Mouse (Mus musculus) layer of hippocampus, postnatal 10 days (tissue): ENCODE results near the gene Eya2. TPM values are rescaled to one million over a fixed set of nuclear protein-coding genes. Genes with fewer than 3 reads are reported as not detected.

Experiments
- DNase-seq, 2 experiments: peaks; one replicate each; pipeline ENCODE4 v3.0.0; 2021; ENCODE audit warnings: low spot score in 2 of 2
- total RNA-seq, 2 experiments: library from RNA; stranded (reverse); gene quantifications; 2 replicates each; pipeline ENCODE4 v1.2.3; 2021

The Eya2 gene
- total RNA-seq, 2 experiments from 2014 or later = 4.0 to 5.3 TPM

DNA sequence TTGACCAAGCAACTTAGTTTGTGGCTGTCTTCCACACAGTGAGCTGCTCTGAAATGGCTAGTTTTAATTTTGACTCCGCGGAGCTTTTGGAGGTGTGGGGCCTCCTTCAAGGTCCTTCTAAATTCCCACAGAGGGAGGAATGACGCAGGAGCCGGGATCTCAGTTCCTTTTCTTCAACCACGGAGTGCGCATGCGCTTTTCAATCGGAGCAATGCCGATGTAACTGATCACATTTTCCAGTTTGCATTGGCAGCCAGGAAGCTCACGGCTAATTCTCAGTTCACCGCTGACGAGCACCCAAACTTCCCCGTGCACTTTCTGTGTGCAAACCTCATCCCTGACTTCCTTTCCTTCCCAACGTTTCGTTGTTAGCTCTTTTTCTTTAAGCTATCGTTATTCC, 4.1 kb upstream of the Eya2 start:
- DNase-seq = no peak

- no peak for DNase-seq
Observed at GRCm38 (mm10) chr2:165593763-165594162, 1.1 kb upstream of the Eya2 start.

DNA sequence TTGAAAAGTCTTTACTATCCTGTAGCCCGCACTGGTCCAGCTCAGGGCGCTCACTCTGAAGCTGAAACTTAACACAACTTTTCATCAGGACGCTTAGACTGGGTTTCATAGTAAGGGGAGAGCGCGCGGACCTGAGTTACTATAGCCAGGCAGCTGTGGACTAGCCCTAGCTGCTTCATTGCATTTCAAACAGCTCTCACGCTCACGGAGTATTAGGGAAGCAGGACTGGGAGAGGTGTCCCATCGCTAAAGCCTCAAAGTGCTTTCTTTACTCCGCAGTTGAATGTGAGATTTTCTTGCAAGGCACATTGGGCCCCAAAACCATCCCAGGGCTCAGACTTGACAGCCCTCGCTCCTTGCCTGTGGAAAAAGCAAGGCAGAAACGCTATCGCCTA, 841 bp downstream of the Eya2 start:
- no peak for DNase-seq

GRCm38 (mm10) chr2:165596141-165596540, 1.3 kb downstream of the Eya2 start:
- no peak for DNase-seq

- no peak for DNase-seq
Observed at GRCm38 (mm10) chr2:165597536-165597935, 2.7 kb downstream of the Eya2 start.

DNA sequence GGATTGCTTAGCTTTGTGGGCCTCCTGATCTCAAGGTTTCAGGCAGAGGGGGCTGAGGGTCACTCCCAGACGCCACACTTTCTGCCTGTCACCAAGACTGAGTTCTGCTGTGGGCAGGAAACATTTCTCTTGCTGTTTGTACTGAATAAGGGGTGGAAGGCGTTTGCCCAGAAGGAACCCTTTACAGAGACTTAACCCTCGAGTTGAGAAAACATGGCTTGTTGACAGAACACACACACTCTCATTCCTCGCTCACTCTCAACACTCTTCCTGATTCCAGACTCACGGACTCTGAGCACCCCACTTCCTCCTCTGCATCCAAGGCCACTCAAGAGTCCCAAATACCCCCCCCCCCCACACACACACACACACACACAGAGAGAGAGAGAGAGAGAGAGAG, 3.3 kb downstream of the Eya2 start:
- DNase-seq = no peak

- DNase-seq = no peak
Observed at GRCm38 (mm10) chr2:165599566-165599965, 4.7 kb downstream of the Eya2 start.

DNA sequence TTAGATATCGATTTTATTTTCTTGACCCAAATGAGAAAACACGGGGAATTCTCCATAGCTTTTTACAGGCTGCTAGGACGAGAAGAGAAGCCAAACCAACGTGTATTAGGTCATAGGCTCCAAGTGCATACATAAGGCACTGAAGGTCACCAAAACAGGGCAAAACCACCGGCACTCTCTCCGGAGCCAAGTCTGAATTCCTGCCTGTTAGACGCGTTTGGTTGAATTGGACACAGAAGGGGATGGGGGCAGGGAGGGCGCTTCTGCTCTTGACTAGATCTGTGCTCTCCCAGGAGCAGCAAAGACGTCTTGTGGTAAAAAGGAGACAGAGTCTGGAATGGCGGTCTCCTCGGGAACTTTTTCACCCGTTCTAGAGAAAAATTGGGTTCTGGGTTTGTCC, 6.1 kb downstream of the Eya2 start:
- no peak for DNase-seq

- DNase-seq = no peak
Observed at GRCm38 (mm10) chr2:165601605-165602004, 6.8 kb downstream of the Eya2 start.

- DNase-seq = no peak
Observed at GRCm38 (mm10) chr2:165603775-165604174, 8.9 kb downstream of the Eya2 start.

- no peak for DNase-seq
Observed at GRCm38 (mm10) chr2:165611551-165612253, 16.9 kb downstream of the Eya2 start.

- DNase-seq = peak; percentile 39 to 42
Observed at GRCm38 (mm10) chr2:165613741-165614339, 19.0 kb downstream of the Eya2 start.

GRCm38 (mm10) chr2:165621488-165621887, 26.7 kb downstream of the Eya2 start:
- no peak for DNase-seq

GRCm38 (mm10) chr2:165622596-165622995, 27.8 kb downstream of the Eya2 start:
- no peak for DNase-seq

DNA sequence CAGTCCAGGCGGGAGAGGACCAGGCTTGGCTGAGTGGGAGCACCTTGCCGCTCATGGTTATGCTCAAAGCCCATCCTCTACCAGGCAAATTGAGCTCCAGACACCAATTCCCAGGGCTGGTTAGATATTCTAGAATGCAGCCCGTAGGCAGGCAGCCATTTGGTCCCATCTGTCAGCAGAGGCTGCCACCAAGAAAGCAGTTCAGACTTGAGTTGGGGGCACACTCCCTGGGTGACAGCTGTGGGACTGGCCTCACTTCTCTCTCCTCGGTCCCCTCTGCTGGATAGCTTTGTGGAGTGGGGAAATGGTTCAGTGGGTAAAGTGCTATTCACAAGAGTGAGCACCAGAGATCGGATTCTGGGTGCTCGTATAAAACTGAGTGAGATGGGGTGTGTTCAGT, 32.0 kb downstream of the Eya2 start:
- DNase-seq = no peak

DNA sequence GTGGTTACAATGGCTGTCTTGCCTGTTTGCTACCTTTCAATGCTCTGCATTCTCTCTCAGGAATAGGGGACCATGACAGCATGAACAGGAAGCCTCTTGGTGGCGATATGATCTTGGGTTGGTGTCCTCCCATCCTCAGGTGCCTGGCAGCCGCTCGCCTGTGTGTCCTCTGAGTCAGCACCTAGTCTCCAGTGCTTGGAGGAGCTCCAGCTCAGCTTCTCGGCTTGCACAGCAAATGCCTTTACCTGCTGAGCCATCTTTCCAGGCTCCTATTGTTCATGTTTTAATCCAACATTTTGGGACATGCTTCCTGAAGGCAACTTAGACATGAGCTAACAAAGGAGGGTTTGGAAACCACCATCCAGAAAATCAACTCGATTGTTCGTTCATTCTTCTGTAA, 33.1 kb downstream of the Eya2 start:
- DNase-seq = no peak

DNA sequence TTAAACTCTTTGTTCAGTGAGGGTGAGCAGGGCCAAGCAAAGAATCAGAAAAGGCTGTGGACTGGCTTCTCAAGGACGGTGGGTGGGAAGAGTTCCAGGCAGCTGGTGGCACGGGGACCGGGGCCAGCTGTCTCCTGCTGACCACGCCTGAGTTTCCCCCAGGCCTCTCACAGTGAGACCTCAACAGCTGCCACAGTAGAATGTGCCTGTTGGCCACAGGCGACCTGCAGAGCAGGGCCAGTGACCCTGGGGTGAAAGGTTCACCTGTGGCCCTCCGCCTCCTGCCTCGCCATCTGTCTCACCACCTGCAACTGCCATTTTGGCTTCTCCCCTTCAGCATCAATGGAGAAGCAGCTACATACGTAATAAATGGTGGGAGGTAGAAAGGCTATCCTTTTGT, 35.1 kb downstream of the Eya2 start:
- DNase-seq = no peak

- no peak for DNase-seq
Observed at GRCm38 (mm10) chr2:165633011-165633785, 38.4 kb downstream of the Eya2 start.

DNA sequence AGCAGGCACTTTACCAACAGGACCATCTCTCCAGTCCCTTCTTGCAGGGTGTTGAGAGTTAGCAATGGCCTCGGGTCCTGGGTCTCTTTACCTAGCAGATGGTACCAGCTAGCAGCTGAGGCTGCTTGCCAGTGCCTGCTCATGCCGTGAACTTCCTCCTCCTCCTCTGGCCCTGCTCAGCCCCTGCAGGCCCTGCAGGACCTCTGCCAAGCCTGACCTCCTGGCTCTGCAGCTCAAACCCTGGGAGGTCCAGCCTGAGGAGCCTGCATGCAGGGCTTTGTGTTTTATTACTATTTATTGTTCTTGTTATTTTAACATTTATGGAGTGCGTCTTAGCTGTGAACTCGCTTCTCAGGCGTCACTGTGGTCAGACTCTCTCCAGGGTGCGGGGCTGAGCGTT, 39.6 kb downstream of the Eya2 start:
- no peak for DNase-seq

- no peak for DNase-seq
Observed at GRCm38 (mm10) chr2:165639075-165639755, 44.4 kb downstream of the Eya2 start.

DNA sequence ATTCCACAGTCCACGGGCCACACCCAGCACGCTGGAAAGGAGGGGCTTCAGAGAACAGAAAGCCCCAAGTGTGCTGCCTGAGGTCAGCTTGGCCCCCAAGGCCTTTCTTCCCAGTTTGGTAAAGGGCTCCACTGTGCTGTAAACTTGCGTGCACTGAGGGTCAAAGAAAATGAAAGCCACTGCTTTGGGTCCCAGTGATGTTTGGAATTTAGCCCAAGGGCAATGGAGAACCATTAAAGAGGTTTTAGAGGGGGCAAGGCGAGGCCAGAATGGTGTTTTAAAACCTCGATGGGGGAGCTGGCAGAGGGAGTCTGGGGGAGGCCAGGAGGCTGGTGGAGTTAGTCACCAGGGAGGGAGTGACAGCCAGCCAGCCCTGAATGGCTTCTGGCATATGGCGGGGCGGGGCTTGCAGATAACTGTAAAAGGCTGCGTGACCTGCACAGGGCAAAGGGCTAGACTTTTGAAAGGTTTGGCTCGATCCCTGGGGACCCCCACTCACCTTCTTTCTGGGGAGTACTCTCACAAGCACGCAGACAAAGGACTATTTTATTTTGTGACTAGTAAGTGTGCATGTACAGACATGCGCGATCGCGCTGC, 47.2 kb downstream of the Eya2 start:
- DNase-seq = peak in 1 of 2 experiments; percentile 24
